Mouse (Mus musculus): ENCODE data around the gene Xrcc1. TPM values are rescaled to one million over a fixed set of nuclear protein-coding genes. Genes with fewer than 3 reads are reported as not detected.

Xrcc1 gene
- polyA plus RNA-seq, 1 experiment from 2014 or later, result 132 TPM

DNA sequence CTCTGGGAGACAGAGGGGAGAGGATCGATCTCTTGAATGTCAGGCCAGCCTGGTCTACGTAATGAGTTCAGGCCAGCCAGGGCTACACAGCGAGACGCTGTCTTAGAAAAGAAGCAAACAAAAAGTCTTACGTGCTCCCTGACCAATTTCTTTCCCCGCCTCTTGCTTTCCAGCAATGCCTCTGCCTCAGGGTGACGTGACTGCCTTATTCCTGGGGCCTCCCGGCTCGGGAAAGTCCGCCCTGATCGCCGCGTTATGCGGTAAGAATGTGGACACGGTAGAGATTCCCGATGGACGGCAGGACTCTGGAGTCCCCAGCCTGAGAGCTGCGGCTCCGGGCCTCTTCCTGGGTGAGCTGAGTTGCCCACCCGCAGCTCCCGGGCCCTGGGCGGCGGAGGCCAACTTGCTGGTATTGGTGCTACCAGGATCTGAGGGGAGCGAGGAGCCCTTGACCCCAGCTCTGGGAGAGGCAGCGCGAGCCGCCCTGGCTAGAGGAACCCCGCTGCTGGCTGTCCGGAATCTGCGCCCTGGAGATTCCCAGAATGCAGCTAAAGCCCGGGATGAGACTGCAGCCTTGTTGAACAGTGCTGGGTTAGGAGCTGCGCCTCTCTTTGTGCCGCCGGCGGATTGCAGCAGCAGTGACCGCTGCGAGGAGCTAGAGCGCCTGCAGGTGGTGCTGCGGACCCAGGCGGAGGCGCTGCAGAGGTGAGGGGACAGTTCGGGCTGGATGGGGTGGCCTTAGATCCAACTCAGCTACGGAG lies 14.7 kb upstream of the Xrcc1 start:
- 2% methylated on average over 43 of the region's 43 CpGs for WGBS
- peaks cover 43% of the 10 kb centered on the region for H3K4me1 ChIP-seq (replicated peaks)
- peaks cover 41% of the 10 kb centered on the region for H3K27me3 ChIP-seq (ENCODE audit: insufficient read depth, poor library complexity, severe bottlenecking)
- peak overlapping the region; percentile 90 for H3K27ac ChIP-seq
- H3K9me3 ChIP-seq, result no peaks in the 10 kb centered on the region
- DNase-seq (ENCODE audit: low spot score), result peak; percentile 87
- H3K36me3 ChIP-seq, result peaks cover 36% of the 10 kb centered on the region
- H3K4me3 ChIP-seq, result peak overlapping the region; percentile 67

DNA sequence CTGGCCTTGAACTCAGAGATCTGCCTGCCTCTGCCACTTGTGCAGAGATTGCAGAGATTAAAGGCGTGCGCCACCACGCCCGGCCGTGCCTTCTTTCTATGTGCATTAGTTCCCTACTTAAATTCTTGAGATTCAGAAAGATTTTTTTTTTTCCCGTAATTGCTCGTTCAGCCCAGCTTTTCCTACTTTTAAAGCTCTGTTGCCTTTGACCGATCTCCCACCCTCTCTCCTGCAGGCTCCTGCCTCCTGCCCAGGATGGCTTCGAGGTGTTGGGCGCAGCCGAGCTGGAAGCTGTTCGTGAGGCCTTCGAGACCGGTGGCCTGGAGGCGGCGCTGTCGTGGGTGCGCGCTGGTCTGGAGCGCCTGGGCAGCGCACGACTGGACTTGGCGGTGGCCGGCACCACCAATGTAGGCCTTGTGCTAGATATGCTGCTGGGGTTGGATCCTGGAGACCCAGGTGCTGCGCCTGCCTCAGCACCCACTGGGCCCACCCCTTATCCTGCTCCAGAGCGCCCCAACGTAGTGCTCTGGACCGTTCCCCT lies 13.0 kb upstream of the Xrcc1 start:
- peaks cover 43% of the 10 kb centered on the region for H3K4me1 ChIP-seq (replicated peaks)
- peaks cover 38% of the 10 kb centered on the region for H3K36me3 ChIP-seq
- no peak for DNase-seq (ENCODE audit: low spot score)
- peak overlapping the region; percentile 37 for H3K4me3 ChIP-seq
- H3K27me3 ChIP-seq (ENCODE audit: insufficient read depth, poor library complexity, severe bottlenecking), result peaks cover 41% of the 10 kb centered on the region
- WGBS, result 54% methylated on average over 28 of the region's 28 CpGs
- H3K27ac ChIP-seq, result no peak overlapping the region
- no peaks in the 10 kb centered on the region for H3K9me3 ChIP-seq

DNA sequence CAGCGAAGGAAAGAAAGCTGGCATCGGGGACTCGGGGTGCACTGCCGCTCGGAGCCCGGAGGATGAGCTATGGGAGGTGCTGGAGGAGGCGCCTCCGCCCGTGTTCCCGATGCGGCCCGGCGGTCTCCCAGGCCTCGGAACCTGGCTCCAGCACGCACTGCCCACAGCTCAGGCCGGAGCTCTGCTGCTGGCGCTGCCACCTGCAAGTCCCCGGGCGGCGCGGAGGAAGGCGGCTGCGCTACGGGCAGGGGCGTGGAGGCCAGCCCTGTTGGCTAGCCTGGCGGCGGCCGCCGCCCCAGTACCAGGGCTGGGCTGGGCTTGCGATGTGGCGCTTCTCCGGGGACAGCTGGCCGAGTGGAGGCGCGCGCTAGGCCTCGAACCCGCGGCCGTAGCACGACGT lies 12.3 kb upstream of the Xrcc1 start:
- peak; percentile 23 for DNase-seq (ENCODE audit: low spot score)

DNA sequence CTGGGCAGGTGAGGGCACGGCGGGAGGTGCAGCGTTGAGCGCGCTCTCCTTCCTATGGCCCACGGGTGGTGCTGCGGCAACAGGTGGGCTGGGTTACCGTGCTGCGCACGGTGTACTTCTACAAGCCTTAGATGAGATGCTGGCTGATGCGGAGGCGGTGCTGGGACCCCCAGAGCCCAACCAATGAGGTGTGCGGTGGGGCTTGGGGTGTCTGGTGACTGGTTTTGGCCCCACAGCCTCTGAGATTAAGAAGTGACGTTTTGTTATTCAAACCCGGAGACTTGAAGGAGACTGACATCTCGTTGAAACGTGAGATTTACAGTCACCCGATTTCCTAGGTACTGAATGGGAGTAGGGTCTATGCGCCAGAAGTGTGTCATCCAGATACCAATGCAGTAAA lies 11.8 kb upstream of the Xrcc1 start:
- Histone ChIP-seq H3K4me3 (peak overlapping the region; percentile 37), H3K9me3 (no peaks in the 10 kb centered on the region), H3K27ac (no peak overlapping the region), H3K36me3 (peaks cover 42% of the 10 kb centered on the region), H3K4me1 (replicated peaks) (peaks cover 41% of the 10 kb centered on the region), H3K27me3 (ENCODE audit: insufficient read depth, poor library complexity, severe bottlenecking) (peaks cover 41% of the 10 kb centered on the region)
- DNase-seq (ENCODE audit: low spot score), result no peak
- WGBS, result 26% methylated on average over 19 of the region's 19 CpGs

More for the DNA sequence above, 12.3 kb upstream of the Xrcc1 start:
- 15% methylated on average over 42 of the region's 42 CpGs for WGBS
- H3K27ac ChIP-seq, result no peak overlapping the region
- peak overlapping the region; percentile 37 for H3K4me3 ChIP-seq
- H3K9me3 ChIP-seq, result no peaks in the 10 kb centered on the region
- peaks cover 43% of the 10 kb centered on the region for H3K4me1 ChIP-seq (replicated peaks)
- peaks cover 40% of the 10 kb centered on the region for H3K36me3 ChIP-seq
- H3K27me3 ChIP-seq (ENCODE audit: insufficient read depth, poor library complexity, severe bottlenecking), result peaks cover 41% of the 10 kb centered on the region

DNA sequence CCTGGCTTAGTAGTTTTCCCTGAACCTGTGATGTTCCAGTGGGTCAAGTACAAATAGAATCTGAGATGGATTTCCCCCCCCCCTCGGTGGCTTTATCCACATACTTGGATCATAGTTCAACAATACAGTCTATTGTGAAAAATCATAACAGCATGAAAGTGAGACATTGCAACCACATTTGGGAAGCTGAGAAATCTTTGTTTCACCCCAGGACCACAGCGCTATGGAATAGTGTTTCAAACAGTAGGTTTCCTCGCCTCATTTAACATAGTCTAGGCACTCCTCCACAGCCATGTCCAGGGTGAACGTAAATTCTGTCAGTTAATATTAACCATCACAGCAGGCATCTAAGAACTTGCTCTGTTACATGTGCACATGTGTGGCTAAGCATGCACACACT lies 9.0 kb upstream of the Xrcc1 start:
- no peak for DNase-seq (ENCODE audit: low spot score)
- Histone ChIP-seq H3K27me3 (ENCODE audit: insufficient read depth, poor library complexity, severe bottlenecking) (peaks cover 38% of the 10 kb centered on the region), H3K27ac (no peak overlapping the region), H3K9me3 (no peaks in the 10 kb centered on the region), H3K36me3 (peaks cover 42% of the 10 kb centered on the region), H3K4me1 (replicated peaks) (peaks cover 19% of the 10 kb centered on the region), H3K4me3 (no peak overlapping the region)
- 86% methylated on average over 4 of the region's 4 CpGs for WGBS

DNA sequence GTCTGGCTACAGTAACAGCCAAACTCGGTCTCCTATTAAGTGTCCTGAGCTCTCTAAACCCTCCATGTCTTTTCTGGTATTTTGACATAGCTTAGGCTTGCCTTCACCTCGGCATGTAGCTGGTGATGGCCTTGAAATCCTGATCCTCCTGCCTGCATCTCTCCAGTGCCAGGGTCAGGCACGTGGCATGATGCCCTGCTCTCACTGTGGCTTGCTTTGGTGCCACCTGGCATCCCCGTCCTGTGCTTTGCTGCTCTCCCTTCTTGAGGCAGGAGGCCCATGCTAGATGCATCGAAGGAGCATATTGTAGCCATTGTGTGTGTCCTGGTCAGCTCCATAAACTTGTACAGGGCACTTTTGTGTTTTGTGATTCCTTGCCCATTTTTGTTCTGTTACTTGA lies 8.5 kb upstream of the Xrcc1 start:
- Histone ChIP-seq H3K9me3 (no peaks in the 10 kb centered on the region), H3K27me3 (ENCODE audit: insufficient read depth, poor library complexity, severe bottlenecking) (peaks cover 33% of the 10 kb centered on the region), H3K4me1 (replicated peaks) (peaks cover 14% of the 10 kb centered on the region), H3K27ac (no peak overlapping the region), H3K4me3 (no peak overlapping the region), H3K36me3 (peaks cover 42% of the 10 kb centered on the region)
- WGBS, result 86% methylated on average over 5 of the region's 5 CpGs
- no peak for DNase-seq (ENCODE audit: low spot score)

DNA sequence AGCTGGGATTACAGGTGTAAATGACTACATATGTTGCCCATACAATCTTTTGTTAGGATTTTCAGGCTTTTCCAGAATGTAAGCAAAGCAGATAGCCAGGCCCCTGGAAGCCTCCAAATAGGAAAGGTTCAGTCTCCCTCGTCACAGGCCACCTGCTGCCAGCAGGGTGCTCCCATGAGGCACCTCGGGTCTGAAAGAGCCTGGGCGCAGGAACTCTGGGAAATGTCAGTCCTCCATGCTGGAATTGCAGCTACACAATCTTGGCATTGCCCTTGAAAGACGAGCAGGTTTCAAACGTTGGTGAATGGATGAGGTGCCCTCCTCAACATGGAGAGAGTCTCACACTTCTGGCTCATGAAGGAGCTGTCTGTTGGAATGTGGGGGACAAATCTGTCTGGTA lies 7.9 kb upstream of the Xrcc1 start:
- no peak for DNase-seq (ENCODE audit: low spot score)
- Histone ChIP-seq H3K36me3 (peaks cover 38% of the 10 kb centered on the region), H3K9me3 (no peaks in the 10 kb centered on the region), H3K27ac (no peak overlapping the region), H3K27me3 (ENCODE audit: insufficient read depth, poor library complexity, severe bottlenecking) (peaks cover 28% of the 10 kb centered on the region), H3K4me3 (no peak overlapping the region), H3K4me1 (replicated peaks) (peaks cover 11% of the 10 kb centered on the region)
- WGBS, result 51% methylated on average over 5 of the region's 5 CpGs

DNA sequence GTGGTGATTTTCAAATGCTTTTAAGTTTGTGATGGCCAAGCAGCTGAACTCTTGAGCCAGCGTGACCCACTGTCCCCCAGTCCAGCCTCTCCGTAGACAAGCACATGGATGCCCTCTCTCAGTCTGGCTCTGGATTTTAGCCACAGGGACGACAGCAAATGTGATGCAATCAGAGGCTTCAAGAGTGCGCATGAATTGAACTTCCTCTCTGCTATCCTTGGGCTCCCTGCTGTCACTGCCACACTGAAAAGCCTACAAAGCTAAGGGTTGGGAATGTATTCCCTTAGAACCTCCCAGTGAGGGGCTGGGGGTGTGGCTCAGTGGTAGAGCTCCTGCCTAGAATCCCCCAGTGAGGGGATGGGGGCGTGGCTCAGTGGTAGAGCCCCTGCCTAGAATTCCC lies 7.4 kb upstream of the Xrcc1 start:
- no peak overlapping the region for H3K4me3 ChIP-seq
- H3K36me3 ChIP-seq, result peaks cover 33% of the 10 kb centered on the region
- 82% methylated on average over 5 of the region's 5 CpGs for WGBS
- H3K27ac ChIP-seq, result no peak overlapping the region
- H3K4me1 ChIP-seq (replicated peaks), result peaks cover 6% of the 10 kb centered on the region
- no peak for DNase-seq (ENCODE audit: low spot score)
- H3K27me3 ChIP-seq (ENCODE audit: insufficient read depth, poor library complexity, severe bottlenecking), result peaks cover 22% of the 10 kb centered on the region
- H3K9me3 ChIP-seq, result no peaks in the 10 kb centered on the region

DNA sequence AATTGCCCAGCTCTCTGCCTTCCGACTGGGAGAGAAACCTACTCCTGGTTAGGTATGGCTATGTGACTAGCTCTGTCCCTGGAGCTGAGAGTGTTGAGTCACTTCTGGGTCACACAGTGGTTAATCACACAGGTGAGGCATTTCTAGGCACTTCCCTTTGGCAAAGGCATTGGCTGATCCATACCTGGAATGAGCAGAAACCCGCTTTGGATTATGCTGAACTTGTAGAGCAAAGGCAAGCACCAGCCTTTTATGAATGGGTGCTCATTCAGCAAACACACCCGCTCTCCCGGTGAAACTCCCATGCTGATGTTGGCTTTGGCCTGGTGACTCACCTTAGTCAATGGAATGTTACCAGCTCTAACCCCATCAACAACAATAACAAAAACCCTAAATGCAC lies 6.4 kb upstream of the Xrcc1 start:
- 92% methylated on average over 4 of the region's 4 CpGs for WGBS
- Histone ChIP-seq H3K27ac (no peak overlapping the region), H3K4me1 (replicated peaks) (no peaks in the 10 kb centered on the region), H3K27me3 (ENCODE audit: insufficient read depth, poor library complexity, severe bottlenecking) (peaks cover 12% of the 10 kb centered on the region), H3K9me3 (0 out of 2 replicates have a peak, but pooled peaks cover 3% of the 10 kb centered on the region), H3K36me3 (peaks cover 23% of the 10 kb centered on the region), H3K4me3 (no peak overlapping the region)
- DNase-seq (ENCODE audit: low spot score), result no peak

DNA sequence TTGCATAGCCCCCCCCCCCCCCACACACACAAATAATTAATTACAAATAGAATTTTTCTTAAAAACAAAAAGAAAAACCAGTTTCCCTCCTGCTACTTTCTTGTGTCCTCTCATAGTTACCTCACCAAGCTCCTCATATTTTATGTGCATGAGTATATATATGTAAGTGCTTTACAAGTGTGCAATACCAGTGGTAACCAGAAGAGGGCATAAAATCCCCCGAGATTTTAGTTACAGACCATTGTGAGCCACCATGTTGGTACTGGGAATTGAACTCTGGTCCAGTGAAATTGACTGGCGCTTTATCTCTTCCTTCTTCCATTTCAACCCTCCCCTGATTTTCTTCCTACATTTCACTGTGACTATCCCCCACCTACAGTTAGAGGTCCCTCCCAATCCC lies 1.6 kb upstream of the Xrcc1 start:
- Histone ChIP-seq H3K36me3 (peaks cover 16% of the 10 kb centered on the region), H3K9me3 (0 out of 2 replicates have a peak, but pooled peaks cover 5% of the 10 kb centered on the region), H3K4me3 (no peak overlapping the region), H3K4me1 (replicated peaks) (peaks cover 21% of the 10 kb centered on the region), H3K27ac (no peak overlapping the region), H3K27me3 (ENCODE audit: insufficient read depth, poor library complexity, severe bottlenecking) (no peaks in the 10 kb centered on the region)
- WGBS, result 87% methylated on average over 2 of the region's 2 CpGs
- DNase-seq (ENCODE audit: low spot score), result no peak

DNA sequence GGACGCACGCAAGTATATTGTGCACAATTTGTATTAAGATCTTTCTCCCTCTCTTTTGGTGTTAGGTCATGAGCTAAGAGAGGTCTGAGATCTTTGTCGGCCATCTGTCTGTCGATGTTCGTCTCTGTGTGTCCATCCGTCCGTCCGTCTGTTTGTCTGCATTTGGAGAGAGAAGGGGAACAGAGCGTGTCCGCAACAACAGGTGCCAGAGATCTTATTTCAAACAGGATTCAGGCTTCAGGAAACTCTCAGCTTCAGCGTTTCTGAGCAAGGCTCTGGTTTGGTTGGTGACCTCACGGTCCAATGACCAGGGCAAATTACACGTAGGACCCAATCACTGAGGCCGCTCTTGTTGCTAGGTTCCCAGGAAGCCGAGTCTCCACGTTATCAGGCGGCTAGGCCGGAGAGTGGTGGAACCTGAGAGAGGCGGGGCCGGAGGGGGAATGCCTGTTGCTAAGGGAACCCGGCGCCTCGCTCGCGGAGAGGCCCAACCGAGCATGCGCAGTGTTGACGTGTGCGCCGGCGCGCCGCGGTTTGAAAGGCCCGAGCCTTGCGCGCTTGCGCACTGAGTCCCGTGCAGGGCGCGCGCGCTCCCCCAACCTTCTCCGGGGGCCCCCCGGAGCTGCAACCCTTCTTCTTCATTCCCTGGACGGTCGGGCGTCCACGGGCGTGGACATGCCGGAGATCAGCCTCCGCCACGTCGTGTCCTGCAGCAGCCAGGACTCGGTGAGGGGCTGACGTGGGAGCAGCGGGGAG lies 723 bp downstream of the Xrcc1 start:
- Histone ChIP-seq H3K27ac (peak overlapping the region; percentile 93), H3K27me3 (ENCODE audit: insufficient read depth, poor library complexity, severe bottlenecking) (no peaks in the 10 kb centered on the region), H3K4me1 (replicated peaks) (peaks cover 21% of the 10 kb centered on the region), H3K9me3 (0 out of 2 replicates have a peak, but pooled peaks cover 5% of the 10 kb centered on the region), H3K36me3 (peaks cover 39% of the 10 kb centered on the region), H3K4me3 (peak overlapping the region; percentile 88)
- DNase-seq (ENCODE audit: low spot score), result peak; percentile 99
- under 1% methylated on average over 57 of the region's 57 CpGs for WGBS

DNA sequence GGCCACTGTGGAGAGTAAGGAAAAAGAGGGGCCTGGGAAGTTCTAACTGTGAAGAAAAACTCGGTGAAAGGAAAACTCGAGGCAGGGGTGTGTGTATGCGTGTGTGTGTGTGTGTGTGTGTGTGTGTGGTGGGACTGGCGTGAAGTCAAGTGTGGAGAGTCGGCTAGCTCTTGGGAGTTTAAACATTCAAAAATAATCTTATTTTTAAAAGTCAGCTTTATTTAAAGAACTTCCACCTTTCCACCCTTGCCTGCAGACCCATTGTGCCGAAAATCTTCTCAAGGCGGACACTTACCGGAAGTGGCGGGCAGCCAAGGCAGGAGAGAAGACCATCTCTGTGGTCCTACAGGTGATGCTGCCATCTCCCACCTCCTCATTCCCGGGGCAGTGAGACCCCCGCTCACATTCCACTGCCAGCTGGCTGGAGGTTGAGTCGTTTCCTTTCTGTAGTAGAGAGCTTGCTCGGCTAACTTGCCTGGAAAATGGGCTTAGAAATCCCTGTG lies 1.5 kb downstream of the Xrcc1 start:
- Histone ChIP-seq H3K9me3 (0 out of 2 replicates have a peak, but pooled peaks cover 5% of the 10 kb centered on the region), H3K27ac (peak overlapping the region; percentile 93), H3K27me3 (ENCODE audit: insufficient read depth, poor library complexity, severe bottlenecking) (no peaks in the 10 kb centered on the region), H3K4me3 (peak overlapping the region; percentile 88), H3K36me3 (peaks cover 47% of the 10 kb centered on the region), H3K4me1 (replicated peaks) (peaks cover 21% of the 10 kb centered on the region)
- no peak for DNase-seq (ENCODE audit: low spot score)
- WGBS, result 33% methylated on average over 13 of the region's 13 CpGs

Measured in hindbrain, embryonic 10.5 days (tissue).